Mouse (Mus musculus) layer of hippocampus, adult 11-12 months (tissue): Measurements from ENCODE around the gene Slk.
A peak's percentile ranks its signal among the peaks of the same experiment; 100 is the strongest.
"Not testable (repeated sequence)": the region's sequence is repeated elsewhere in the genome, so short reads cannot be mapped to it uniquely, and the experiment has no call there.

Experiments
- DNase-seq: peaks from one replicate; pipeline ENCODE4 v3.0.0; 2022; ENCODE audit warnings: low spot score

Slk gene

GRCm38 (mm10) chr19:47571981-47572380, 7.5 kb upstream of the Slk start:
- not testable (repeated sequence) for DNase-seq

DNA sequence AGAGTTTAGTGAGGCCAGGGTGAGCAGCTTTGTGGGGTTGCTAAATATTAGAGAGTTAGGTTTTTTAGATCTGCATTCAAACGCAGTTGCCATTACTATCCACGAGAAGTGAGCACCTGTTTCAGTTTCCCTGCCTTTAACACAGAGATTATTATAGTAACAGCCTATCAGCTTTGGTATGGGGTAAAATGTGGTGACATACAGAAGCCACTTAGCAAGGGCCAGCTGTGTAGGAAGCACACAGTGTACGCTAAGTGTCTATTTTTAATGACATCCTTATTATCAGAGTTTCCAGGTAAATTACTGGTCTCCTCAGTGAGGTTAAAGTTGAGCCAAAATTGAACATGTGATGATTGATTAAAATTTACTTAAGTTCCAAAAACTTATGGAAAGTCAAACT, 5.8 kb upstream of the Slk start:
- no peak for DNase-seq

DNA sequence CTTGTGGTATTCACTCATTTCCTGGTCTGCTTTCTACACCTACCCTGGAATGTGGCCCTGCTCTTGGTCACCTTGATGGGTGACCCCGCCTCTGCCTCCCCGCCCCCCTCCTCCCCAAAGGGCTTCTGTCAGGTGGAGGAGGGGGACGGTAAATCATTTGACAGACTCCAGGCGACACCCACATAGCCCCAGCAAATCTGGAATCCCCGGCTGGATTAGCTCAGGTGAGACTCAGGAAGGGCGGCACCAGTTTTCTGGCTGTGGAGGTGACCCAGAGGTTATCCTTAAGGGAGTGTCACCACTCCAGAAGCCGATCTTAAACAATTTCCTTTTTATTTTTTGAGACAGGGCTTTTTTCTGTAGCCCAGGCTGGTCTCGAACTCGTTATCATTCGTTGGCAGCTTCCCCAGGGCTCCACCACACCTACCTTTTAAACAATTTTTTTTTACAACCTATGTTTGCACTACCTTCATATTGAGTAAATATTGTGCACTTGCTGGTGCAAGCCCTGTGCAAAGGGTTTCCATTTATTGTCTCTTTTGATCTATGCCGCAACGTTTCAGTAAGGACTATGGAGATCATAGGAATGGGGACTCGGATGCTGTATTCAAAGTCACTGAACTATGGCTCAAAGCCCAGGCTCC, 775 bp upstream of the Slk start:
- no peak for DNase-seq

DNA sequence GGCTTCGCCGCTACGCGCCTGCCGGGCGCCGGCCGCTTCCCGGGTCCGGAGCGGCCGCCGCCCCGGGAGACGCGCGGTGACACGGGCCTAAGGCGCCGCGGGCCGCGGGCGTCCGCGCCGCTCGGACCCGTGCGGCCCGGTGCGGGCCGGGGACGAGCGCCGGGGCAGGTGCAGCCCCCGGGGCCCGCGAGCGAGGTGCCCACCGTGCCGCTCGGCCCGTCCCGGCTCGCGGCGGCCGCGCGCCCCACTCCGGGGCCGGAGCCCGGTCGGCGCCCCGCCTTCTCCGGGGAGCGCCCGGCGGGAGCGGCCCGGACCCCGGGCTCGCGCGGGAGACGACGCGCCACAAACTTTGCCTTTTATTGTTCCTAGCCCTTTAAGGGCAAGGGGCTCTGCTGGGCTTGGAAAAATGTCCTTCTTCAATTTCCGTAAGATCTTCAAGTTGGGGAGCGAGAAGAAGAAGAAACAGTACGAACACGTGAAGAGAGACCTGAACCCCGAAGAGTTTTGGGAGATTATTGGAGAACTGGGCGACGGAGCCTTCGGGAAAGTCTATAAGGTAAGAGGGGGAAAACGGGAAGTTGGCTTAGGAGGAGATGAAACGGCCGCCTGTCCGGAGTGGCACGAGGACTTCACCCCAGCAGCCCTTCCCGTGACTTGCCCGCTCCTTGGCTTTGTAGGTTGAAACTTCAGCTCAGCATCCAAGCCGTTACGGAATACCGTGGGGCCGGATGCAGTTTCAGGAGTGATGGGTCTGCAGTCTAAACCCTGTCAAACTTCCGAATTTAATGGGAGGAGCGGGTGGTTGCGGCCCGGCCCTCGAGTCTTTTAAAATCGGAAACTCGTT, 532 bp downstream of the Slk start:
- DNase-seq: peak; percentile 21

- no peak for DNase-seq
These were observed 6.3 kb downstream of the Slk start for GRCm38 (mm10) chr19:47585772-47586171.

DNA sequence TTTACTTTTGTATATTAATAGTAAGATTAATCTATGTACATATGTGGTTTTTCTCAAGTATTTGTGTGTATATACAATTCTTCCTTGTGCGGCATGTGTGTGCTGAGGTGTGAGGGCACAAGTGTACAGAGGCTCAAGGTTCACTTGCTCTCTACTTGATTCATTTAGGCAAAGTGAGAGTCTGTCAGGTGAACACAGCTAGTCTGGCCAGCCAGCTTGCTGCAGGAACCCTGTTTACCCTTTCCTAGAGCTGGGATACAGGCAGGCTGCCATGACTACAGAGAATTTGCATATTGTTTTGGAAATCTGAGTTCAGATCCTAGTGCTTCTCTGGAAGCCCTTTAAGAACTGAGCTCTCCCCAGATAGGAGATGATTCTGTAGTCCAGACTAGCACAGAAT, 7.5 kb downstream of the Slk start:
- no peak for DNase-seq

- DNase-seq: no peak
These were observed 29.0 kb downstream of the Slk start for GRCm38 (mm10) chr19:47608513-47608912.

DNA sequence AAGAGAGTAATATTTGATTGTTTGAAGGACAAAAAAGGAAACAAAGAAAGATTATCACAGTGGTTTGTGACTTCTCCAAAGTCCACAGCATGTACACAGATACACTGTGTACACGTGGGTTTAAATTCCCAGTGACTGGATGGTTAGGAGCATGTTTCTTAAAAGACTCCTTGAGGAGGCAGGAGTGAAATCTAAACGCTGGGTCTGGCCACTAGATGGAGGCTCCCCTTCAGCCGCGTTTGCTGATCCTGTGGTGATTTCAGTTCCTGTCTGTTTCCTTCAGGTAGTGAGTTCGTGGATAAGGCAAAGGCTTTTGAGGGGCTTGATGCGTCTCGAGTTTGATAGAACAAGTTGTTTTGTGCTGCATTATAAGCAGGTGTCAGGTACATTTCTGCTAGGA, 34.0 kb downstream of the Slk start:
- no peak for DNase-seq

- no peak for DNase-seq
These were observed 42.0 kb downstream of the Slk start for GRCm38 (mm10) chr19:47621478-47621877.

DNA sequence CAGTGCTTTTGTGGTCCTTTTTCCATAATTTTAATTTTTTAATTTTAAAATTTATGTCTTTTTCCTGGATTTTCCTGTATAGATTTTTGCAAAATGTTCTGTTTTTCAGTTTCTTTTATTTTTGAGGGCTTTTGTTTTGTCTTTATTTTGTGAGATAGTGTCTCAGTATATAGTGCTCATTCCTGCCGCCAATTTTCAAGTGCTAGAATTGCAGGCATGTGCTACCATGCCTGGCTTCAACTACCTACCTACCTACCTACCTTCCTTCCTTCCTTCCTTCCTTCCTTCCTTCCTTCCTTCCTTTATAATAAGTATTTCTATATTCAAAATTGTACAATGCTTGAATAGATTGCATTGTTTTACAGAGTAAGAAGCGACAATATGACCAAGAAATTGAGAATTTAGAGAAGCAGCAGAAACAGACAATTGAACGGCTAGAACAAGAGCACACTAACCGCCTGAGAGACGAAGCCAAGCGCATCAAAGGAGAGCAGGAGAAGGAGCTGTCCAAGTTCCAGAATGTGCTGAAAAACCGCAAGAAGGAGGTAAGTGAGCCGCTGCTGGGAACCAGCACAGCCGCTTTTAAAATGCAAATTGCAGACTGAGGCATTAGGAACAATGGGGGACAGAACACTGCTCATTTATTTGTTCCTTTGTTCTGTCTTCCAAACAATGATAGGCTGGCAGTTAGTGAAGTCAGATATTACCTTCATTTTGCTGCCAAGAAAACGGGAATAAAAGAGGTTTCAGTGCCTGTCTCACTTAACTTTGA, 45.6 kb downstream of the Slk start:
- DNase-seq: no peak

DNA sequence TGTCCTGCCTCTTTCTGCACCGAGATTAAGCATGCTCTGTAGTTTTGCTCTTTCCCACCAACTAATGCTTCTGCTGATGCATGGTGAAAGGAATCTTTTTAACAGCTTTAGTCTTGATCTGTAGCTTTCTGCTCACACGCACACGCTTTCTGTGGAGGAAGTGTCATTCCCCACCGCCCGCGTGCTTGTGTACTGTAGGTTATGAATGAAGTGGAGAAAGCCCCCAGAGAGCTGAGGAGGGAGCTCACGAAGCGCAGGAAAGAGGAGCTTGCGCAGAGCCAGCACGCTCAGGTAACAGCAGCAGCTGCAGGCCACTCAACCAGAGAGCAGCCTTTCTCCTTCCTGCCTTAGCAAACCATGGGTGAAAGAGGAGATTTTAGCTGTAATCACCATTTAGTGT, 48.0 kb downstream of the Slk start:
- no peak for DNase-seq

DNA sequence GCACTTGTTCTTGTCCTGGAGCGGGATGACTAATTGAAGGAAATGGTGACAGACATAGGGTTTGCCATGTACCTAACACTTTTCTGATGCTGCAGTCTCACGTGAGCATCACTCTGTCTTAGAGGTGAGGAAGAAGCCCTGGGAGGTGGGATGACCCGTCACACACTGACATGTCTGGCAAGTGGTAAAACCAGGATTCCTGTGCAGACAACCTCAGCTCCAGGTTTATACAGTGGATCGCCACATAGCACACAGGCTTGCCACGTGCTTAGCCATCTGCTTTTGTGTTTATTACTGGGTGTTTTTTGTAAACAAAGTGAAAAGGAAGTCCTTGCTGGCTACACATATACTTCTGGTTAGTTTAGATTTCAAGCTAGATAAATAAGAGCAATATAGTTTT, 49.6 kb downstream of the Slk start:
- DNase-seq: no peak

- no peak for DNase-seq
These were observed 50.9 kb downstream of the Slk start for GRCm38 (mm10) chr19:47630381-47630780.

GRCm38 (mm10) chr19:47631799-47632198, 52.3 kb downstream of the Slk start:
- no peak for DNase-seq

DNA sequence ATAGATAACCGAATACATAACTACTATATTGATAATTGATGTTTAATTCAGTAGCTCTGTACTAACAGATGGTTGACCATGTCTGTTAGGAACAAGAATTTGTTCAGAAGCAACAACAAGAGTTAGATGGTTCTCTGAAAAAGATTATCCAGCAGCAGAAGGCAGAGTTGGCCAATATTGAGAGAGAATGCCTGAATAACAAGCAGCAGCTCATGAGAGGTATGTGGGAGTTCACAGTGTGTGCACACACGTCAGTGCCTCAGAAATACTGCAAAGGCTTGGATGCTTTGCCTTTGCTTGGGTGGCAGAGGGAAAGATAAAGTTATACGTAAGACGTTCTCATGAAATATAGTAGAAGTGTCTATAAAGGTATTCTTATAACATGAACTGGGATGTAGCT, 55.9 kb downstream of the Slk start:
- DNase-seq: no peak

DNA sequence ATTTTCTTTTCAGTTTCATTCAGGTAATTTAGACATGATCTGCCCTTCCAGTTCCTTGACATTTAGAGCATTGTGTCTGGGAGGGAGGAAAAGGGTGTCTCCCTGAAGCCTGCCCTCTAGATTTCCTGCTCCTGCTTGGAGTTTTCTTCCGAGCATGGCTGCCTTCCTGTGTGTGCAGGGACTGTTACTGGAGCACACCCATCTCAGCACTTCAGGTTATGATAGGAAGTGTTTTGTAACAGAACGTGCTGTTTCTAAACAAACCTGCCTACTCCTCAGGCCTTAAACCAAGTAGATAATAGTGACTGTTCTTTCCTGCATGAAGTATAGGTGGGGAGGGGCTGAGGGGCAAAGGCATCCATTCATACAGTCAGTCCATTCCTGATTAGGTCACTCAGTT, 64.4 kb downstream of the Slk start:
- DNase-seq: no peak

GRCm38 (mm10) chr19:47645583-47645982, 66.1 kb downstream of the Slk start:
- DNase-seq: no peak

GRCm38 (mm10) chr19:47646508-47647120, 67.1 kb downstream of the Slk start:
- no peak for DNase-seq

DNA sequence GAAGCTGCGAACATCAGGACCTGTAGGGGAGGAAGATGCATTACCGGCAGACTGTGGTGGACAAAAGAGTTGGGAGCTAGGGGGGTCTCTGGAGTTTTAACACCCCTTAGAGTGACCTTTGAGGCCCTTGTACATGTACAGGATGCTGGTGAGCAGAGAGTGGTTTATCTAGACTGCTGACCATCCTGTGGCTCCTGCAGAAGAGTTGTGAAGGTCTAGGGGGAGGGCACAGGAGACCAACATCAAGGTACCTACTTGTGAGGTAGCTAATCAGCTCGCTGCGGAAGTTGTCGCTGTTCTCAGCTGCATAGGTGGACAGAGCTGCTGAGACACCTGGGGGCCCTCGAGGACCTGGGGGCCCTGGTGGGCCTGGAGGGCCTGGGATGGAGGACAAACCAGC, 69.6 kb downstream of the Slk start:
- no peak for DNase-seq

DNA sequence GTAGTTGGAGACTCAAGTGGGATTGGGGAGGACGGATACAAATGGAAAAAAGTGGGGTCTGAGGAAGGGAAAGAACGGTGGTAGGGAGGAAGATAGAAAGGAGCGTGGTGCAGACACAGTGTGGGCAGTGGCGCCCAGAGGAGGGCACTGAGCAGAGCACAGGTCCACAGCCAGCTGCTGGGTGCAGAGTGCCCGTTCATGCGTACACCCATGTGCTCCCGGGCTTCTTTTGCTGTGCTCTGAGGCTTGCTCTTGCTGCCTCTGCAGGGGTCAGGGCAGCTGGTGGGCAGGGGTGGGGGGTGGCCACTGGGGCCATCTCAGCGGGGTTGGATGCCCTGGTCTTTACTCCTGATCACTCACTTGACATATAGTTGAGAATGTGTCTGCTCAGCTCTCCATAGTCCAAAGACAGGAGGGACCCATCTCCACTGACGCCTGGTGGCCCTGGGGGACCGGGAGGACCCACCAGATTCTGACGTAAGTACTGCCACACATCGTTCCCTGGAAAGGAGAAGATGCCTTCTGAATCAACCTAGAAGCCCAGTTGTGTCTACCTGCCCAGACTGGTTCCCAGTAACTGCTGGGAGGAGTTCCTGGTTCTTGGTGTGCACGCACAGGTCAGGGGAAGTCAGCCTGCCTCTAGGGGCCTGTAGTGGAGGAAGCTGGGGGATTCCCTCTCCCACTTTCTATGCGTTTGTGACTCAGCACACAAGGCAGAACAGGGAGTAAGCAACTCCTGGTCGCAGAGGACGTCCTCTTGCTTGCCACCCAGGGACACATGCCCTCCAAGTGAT, 71.1 kb downstream of the Slk start:
- DNase-seq: no peak

GRCm38 (mm10) chr19:47651160-47651480, 71.6 kb downstream of the Slk start:
- DNase-seq: no peak

DNA sequence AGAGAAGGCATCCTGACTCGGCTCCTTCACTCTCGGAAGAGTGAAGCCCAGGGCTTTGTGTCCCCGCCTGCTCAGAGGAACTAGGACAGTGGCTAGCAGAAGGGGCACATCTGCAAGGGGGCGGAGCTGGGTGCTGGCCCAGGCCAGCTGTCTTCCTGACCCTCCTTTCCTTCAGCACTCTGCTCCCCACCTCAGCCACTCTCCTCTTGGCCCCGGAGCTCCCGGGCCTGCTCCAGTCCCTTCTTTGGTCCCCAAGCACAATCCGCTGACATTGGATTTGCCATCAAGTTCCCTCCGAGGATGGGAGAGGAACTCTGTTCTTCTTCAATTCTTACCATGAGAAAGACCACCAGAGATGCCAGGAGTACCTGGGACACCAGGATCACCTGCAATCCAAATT, 72.8 kb downstream of the Slk start:
- no peak for DNase-seq
